Mouse (Mus musculus): ENCODE data around the gene Gng2. TPM values are rescaled to one million over a fixed set of nuclear protein-coding genes. Genes with fewer than 3 reads are reported as not detected.

The Gng2 gene
- total RNA-seq, 2 experiments from 2014 or later = 43.5 to 55.8 TPM

- DNase-seq = peak; percentile 8
Observed at GRCm38 (mm10) chr14:19858808-19859776, 118.3 kb downstream of the Gng2 start.

GRCm38 (mm10) chr14:19858279-19858678, 119.1 kb downstream of the Gng2 start:
- no peak for DNase-seq

GRCm38 (mm10) chr14:19853471-19853870, 124.0 kb downstream of the Gng2 start:
- DNase-seq = no peak

GRCm38 (mm10) chr14:19839600-19840332, 137.7 kb downstream of the Gng2 start:
- DNase-seq = peak; percentile 80

GRCm38 (mm10) chr14:19836289-19836688, 141.1 kb downstream of the Gng2 start:
- no peak for DNase-seq

- DNase-seq = no peak
Observed at GRCm38 (mm10) chr14:19825481-19825880, 151.9 kb downstream of the Gng2 start.

- peak; percentile 96 for DNase-seq
Observed at GRCm38 (mm10) chr14:19823321-19824142, 153.9 kb downstream of the Gng2 start, which contains the start of gene Rtraf. Rtraf (minus strand) TSS chr14:19823824.

Other genes with a start within 250 kb of the Gng2 start
- 10 to 100 TPM; 59.7 to 74.5 TPM for gene Nid2, start 226.4 kb downstream of the Gng2 start, total RNA-seq (2021)
- gene Rtraf, start 153.8 kb downstream of the Gng2 start, total RNA-seq (2021) = 10 to 100 TPM; 77.8 to 80.3 TPM
- 1 to 10 TPM; 4.5 to 6.5 TPM for gene Saysd1, start 160.9 kb upstream of the Gng2 start, total RNA-seq (2021)
- 1 to 10 TPM; 4.0 to 9.3 TPM for gene Kcnk5, start 204.2 kb upstream of the Gng2 start, total RNA-seq (2021)

All from adrenal gland, postnatal 10 days (tissue).